Mouse (Mus musculus) right cerebral cortex, postnatal 10 days (tissue): ENCODE data around the gene Snx9.

Experiments used
- DNase-seq, 2 experiments: peaks; one replicate each; pipeline ENCODE4 v3.0.0; 2021; ENCODE audit warnings: low spot score in 2 of 2

Snx9 gene

GRCm38 (mm10) chr17:5843641-5843990 is 2.5 kb downstream of the Snx9 start:
- no peak for DNase-seq

GRCm38 (mm10) chr17:5845376-5845775 is 4.2 kb downstream of the Snx9 start:
- DNase-seq = no peak

GRCm38 (mm10) chr17:5846101-5846500 is 5.0 kb downstream of the Snx9 start:
- DNase-seq = no peak

- DNase-seq = no peak
Measured at GRCm38 (mm10) chr17:5848706-5849415, 7.7 kb downstream of the Snx9 start.

- peak; percentile 76 to 83 for DNase-seq
Measured at GRCm38 (mm10) chr17:5849421-5849910, 8.3 kb downstream of the Snx9 start.

- no peak for DNase-seq
Measured at GRCm38 (mm10) chr17:5850031-5850430, 8.9 kb downstream of the Snx9 start.

- no peak for DNase-seq
Measured at GRCm38 (mm10) chr17:5850476-5850875, 9.3 kb downstream of the Snx9 start.

- DNase-seq = no peak
Measured at GRCm38 (mm10) chr17:5853936-5854335, 12.8 kb downstream of the Snx9 start.

- DNase-seq = no peak
Measured at GRCm38 (mm10) chr17:5855560-5855959, 14.4 kb downstream of the Snx9 start.

- DNase-seq = no peak
Measured at GRCm38 (mm10) chr17:5856426-5856825, 15.3 kb downstream of the Snx9 start.

GRCm38 (mm10) chr17:5857206-5857605 is 16.1 kb downstream of the Snx9 start:
- DNase-seq = no peak

- DNase-seq = no peak
Measured at GRCm38 (mm10) chr17:5858209-5858608, 17.1 kb downstream of the Snx9 start.

- no peak for DNase-seq
Measured at GRCm38 (mm10) chr17:5862285-5862684, 21.2 kb downstream of the Snx9 start.

GRCm38 (mm10) chr17:5862869-5863268 is 21.7 kb downstream of the Snx9 start:
- no peak for DNase-seq

- no peak for DNase-seq
Measured at GRCm38 (mm10) chr17:5863745-5864144, 22.6 kb downstream of the Snx9 start.

- no peak for DNase-seq
Measured at GRCm38 (mm10) chr17:5867456-5867855, 26.3 kb downstream of the Snx9 start.

GRCm38 (mm10) chr17:5868319-5869031 is 27.3 kb downstream of the Snx9 start:
- no peak for DNase-seq

GRCm38 (mm10) chr17:5869461-5869860 is 28.3 kb downstream of the Snx9 start:
- DNase-seq = no peak

GRCm38 (mm10) chr17:5870002-5870401 is 28.9 kb downstream of the Snx9 start:
- no peak for DNase-seq

GRCm38 (mm10) chr17:5870696-5871095 is 29.6 kb downstream of the Snx9 start:
- no peak for DNase-seq

- DNase-seq = peak; percentile 75 to 77
Measured at GRCm38 (mm10) chr17:5872506-5872905, 31.4 kb downstream of the Snx9 start.

- peak in 1 of 2 experiments; percentile 6 for DNase-seq
Measured at GRCm38 (mm10) chr17:5874565-5874964, 33.4 kb downstream of the Snx9 start.

GRCm38 (mm10) chr17:5877611-5878157 is 36.6 kb downstream of the Snx9 start:
- DNase-seq = peak in 1 of 2 experiments; percentile 6
